Mouse (Mus musculus) kidney, adult 2 months (tissue): Measurements from ENCODE around the gene Scarb1.

Experiments used
- CTCF ChIP-seq: fragments of 200-500 bp; conservative IDR thresholded peaks from 2 replicates; pipeline ENCODE4 v1.5.1; 2011; ENCODE audit warnings: low read depth, mild to moderate bottlenecking, control low read depth, low read length, moderate library complexity, mixed read lengths; ENCODE audit not compliant: insufficient read depth, insufficient read length
- POLR2A ChIP-seq: fragments of 200-500 bp; IDR thresholded peaks from one replicate; pipeline ENCODE4 v1.6.1; 2011; ENCODE audit warnings: low read depth, low read length, control low read depth

DNA sequence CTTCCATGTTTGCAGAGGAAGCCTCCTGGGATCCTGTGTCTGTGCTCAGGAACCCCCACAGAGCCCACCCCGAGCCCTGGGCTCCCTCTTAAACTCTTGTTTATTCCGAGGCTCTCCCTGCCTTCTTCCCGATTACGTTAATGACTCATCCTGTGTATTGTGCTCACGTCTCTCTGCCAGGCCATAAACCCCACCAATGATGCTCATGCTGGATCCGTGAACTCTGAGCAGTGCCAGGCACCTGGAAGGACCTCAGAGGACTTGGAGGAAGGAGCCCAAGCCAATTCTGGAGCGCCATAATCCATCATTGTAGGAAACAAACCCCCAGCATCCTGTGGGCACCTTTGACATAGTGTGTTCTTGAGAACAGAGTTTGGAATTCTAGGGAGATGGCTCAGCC is 31.7 kb downstream of the Scarb1 start:
- no peak for TF ChIP-seq POLR2A
- no peak for TF ChIP-seq CTCF
